Mouse (Mus musculus) hindbrain, embryonic 16.5 days (tissue): ENCODE results near the gene Map3k7cl. TPM values are rescaled to one million over a fixed set of nuclear protein-coding genes. Genes with fewer than 3 reads are reported as not detected.

Experiments used
- ATAC-seq: fragments of 200-750 bp; cut with Nextera tagmentation; 2 replicates; pipeline ENCODE4 v1.8.0; 2017; ENCODE audit warnings: moderate TSS enrichment, moderate library complexity
- H3K27ac ChIP-seq: fragments of 300-500 bp; sonication (generic); 2 replicates; pipeline ENCODE4 v1.5.1; 2014; ENCODE audit warnings: low read depth, mild to moderate bottlenecking, control low read depth, low read length, moderate library complexity
- H3K27me3 ChIP-seq: fragments of 300-500 bp; sonication (generic); replicated peaks from 2 replicates; pipeline ENCODE4 v1.6.1; 2014; ENCODE audit warnings: low read length; ENCODE audit not compliant: control insufficient read depth, insufficient read depth
- H3K36me3 ChIP-seq: fragments of 300-500 bp; sonication (generic); 2 replicates; pipeline ENCODE4 v1.6.1; 2014; ENCODE audit warnings: mild to moderate bottlenecking, low read length, moderate library complexity, mixed read lengths; ENCODE audit not compliant: control insufficient read depth, insufficient read depth
- H3K4me1 ChIP-seq: fragments of 300-500 bp; sonication (generic); 2 replicates; pipeline ENCODE4 v1.6.1; 2014; ENCODE audit warnings: low read depth, low read length; ENCODE audit not compliant: control insufficient read depth, insufficient read depth
- H3K4me2 ChIP-seq: fragments of 300-500 bp; sonication (generic); 2 replicates; pipeline ENCODE4 v1.6.1; 2014; ENCODE audit warnings: mild to moderate bottlenecking, low read length, control low read depth, moderate library complexity
- H3K4me3 ChIP-seq: fragments of 300-500 bp; sonication (generic); 2 replicates; pipeline ENCODE4 v1.5.1; 2014; ENCODE audit warnings: mild to moderate bottlenecking, low read length, control low read depth, moderate library complexity
- H3K9ac ChIP-seq: fragments of 300-500 bp; sonication (generic); 2 replicates; pipeline ENCODE4 v1.6.1; 2014; ENCODE audit warnings: low read depth, mild to moderate bottlenecking, control low read depth, low read length, moderate library complexity
- H3K9me3 ChIP-seq: fragments of 300-500 bp; sonication (generic); 2 replicates; pipeline ENCODE4 v1.6.1; 2014; ENCODE audit warnings: mild to moderate bottlenecking, low read length, moderate library complexity; ENCODE audit not compliant: control insufficient read depth
- WGBS: fragments of 180-500 bp; shearing (Covaris S2); extraction: QIAGEN DNeasy Blood & Tissue Kit; methylation state at CpG from one replicate; pipeline ENCODE4 v1.1.7; 2014; 5-methylcytosine and 5-hydroxymethylcytosine counted together
- polyA plus RNA-seq: library from polyadenylated mRNA; unstranded; fragments of >200 nt; fragmentation: Nextera tagmentation; extraction: Ambion mirVana; gene quantifications from 2 replicates; pipeline ENCODE4 v1.2.1, GENCODE M21; 2015

Map3k7cl gene
- polyA plus RNA-seq, 1 experiment from 2014 or later: not detected

DNA sequence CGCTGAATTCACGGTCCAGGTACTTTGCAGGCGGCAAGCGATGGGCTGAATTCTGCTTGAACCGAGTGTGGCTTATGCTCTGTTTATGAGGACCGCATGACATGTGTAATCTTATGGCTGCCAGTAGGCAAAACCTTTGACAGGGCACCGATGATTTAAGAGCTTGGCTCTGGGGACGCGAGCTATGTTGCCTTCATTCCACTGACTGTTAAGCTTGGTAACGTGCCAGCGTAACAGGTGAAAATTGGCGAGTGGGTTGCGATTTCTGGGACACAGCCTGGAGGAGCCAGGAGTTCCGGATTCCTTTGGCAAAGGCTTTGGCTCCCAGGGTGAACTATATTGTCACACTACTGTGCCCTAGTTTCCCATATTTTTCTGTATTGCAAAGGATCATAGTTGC is 26.3 kb downstream of the Map3k7cl start:
- Histone ChIP-seq H3K9ac (no peak overlapping the region), H3K4me3 (no peak overlapping the region), H3K9me3 (no peaks in the 10 kb centered on the region), H3K36me3 (no peaks in the 10 kb centered on the region), H3K27me3 (no peaks in the 10 kb centered on the region), H3K4me1 (0 out of 2 replicates have a peak, but pooled peaks cover 2% of the 10 kb centered on the region), H3K27ac (no peak overlapping the region), H3K4me2 (peak overlapping the region; percentile 36)
- peak; percentile 75 for ATAC-seq
- 56% methylated on average over 14 of the region's 14 CpGs for WGBS

DNA sequence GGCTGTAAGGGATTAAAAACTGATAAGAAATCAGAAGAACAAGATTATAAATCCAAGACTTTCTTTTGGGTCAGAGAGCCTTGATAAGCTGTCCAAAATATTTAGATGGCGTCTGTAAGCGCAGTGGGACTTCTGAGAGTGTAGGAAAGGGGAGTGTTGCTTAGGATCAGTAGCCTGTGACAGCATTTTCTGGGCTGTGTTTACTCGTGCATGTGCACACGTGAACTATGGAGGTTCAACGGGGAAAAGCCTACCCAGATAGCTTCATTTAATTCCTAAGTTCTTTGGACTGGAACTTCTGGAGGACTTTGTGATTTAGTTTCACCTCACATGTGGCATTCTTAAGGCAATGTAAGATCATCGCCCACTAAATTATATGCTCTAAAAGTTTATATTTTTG is 29.6 kb downstream of the Map3k7cl start:
- Histone ChIP-seq H3K36me3 (no peaks in the 10 kb centered on the region), H3K27me3 (no peaks in the 10 kb centered on the region), H3K4me2 (no peak overlapping the region), H3K4me1 (0 out of 2 replicates have a peak, but pooled peaks cover 2% of the 10 kb centered on the region), H3K4me3 (no peak overlapping the region), H3K9ac (no peak overlapping the region), H3K27ac (no peak overlapping the region), H3K9me3 (no peaks in the 10 kb centered on the region)
- no peak for ATAC-seq
- 90% methylated on average over 6 of the region's 6 CpGs for WGBS

DNA sequence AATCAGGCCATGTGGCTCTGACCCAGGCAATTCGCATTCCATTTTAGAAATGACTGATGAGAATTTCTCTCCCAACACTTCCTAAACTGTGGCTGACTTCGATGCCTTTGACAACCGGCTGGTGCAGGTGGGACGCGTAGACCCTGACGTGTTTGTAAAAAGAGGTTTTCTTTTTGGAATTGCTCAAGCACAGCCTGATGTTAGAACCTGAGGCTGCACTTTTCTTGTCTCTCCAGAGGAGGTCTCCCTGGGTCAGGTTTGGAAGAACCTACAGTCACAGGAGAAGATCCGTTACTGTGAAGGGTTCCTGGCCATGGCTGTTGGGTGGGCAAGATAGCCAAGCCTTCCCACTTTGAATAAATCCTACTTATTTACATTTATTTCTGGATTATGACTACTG is 31.5 kb downstream of the Map3k7cl start:
- Histone ChIP-seq H3K4me3 (no peak overlapping the region), H3K27me3 (no peaks in the 10 kb centered on the region), H3K27ac (no peak overlapping the region), H3K4me1 (no peaks in the 10 kb centered on the region), H3K9ac (no peak overlapping the region), H3K9me3 (no peaks in the 10 kb centered on the region), H3K36me3 (no peaks in the 10 kb centered on the region), H3K4me2 (no peak overlapping the region)
- ATAC-seq: no peak
- WGBS: 77% methylated on average over 7 of the region's 7 CpGs

DNA sequence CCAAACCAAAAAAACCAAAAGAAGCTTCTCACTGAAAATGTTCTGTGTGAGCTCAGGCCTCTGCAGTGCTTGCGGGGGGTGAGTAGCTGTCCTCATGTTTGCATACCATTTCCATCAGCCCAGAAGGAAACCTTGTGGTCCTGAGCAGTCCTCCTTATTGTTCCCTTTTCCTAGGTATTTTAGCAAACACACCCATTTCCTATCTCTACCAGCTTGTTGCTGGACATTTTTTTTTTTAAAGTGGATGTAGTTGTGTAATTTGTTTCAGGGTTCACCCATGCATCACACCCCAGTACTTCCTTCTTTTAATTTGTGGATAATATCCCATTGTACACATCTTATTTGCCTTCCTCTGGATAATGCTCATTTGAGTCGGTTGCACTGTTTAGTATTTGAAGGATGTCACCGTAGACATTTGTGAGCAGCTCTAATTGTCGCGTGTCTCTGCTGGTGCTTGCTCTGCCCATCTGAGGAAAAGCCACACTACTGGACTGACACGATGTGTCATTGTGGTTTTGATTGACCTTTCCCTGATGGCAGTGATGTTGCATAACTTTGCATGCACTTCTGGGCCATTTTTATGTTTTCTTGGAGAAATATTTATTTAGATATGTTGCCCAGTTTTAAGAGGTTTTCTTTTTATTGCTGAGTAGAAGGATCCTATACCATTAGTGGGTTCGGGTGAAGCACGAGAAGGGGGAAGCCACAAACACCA is 32.6 kb downstream of the Map3k7cl start:
- Histone ChIP-seq H3K27me3 (no peaks in the 10 kb centered on the region), H3K9me3 (no peaks in the 10 kb centered on the region), H3K9ac (no peak overlapping the region), H3K4me2 (no peak overlapping the region), H3K36me3 (no peaks in the 10 kb centered on the region), H3K4me3 (no peak overlapping the region), H3K27ac (no peak overlapping the region), H3K4me1 (no peaks in the 10 kb centered on the region)
- 87% methylated on average over 8 of the region's 8 CpGs for WGBS
- no peak for ATAC-seq

DNA sequence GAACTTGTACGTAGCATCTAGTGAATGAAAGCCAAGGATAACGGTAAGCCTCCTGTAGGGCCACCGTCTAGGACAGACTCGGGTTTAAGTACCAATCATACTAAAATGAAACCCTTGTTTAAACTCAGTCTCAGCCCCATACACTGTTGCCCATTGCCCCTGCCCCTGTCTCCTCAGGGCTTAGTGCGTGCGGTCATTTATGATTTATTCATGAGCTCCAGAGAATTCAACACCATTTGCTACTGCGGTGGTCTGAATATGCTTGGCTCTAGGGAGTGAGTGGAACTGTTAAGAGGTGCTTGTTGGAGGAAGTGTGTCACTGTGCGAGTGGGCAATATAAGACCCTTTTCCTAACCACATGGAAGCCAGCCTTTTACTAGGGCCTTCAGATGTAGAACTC is 34.7 kb downstream of the Map3k7cl start:
- Histone ChIP-seq H3K9me3 (no peaks in the 10 kb centered on the region), H3K27me3 (no peaks in the 10 kb centered on the region), H3K9ac (no peak overlapping the region), H3K4me1 (no peaks in the 10 kb centered on the region), H3K4me2 (no peak overlapping the region), H3K36me3 (no peaks in the 10 kb centered on the region), H3K27ac (no peak overlapping the region), H3K4me3 (no peak overlapping the region)
- no peak for ATAC-seq
- WGBS: 60% methylated on average over 8 of the region's 8 CpGs

DNA sequence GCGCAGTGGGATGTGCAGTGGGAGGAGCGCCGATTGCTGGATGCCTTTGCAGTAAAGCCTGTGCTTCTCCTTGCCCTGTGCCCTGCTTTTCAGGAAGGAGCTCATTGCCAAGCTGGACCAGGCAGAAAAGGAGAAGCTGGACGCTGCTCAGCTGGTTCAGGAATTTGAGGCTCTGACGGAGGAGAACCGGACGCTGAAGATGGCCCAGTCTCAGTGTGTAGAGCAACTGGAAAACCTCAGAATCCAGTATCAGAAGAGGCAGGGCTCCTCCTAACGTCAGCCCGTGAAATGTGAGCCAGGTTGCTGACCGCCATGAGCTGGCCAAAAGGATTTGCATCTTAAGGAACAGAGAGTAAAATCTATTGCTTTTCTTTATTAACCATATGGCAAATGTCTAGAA is 41.0 kb downstream of the Map3k7cl start:
- Histone ChIP-seq H3K36me3 (no peaks in the 10 kb centered on the region), H3K27me3 (no peaks in the 10 kb centered on the region), H3K4me2 (no peak overlapping the region), H3K27ac (no peak overlapping the region), H3K9ac (no peak overlapping the region), H3K4me1 (peaks cover 3% of the 10 kb centered on the region; the same call in 1 of the 2 replicates), H3K4me3 (no peak overlapping the region), H3K9me3 (no peaks in the 10 kb centered on the region)
- ATAC-seq: no peak
- WGBS: 77% methylated on average over 10 of the region's 10 CpGs

DNA sequence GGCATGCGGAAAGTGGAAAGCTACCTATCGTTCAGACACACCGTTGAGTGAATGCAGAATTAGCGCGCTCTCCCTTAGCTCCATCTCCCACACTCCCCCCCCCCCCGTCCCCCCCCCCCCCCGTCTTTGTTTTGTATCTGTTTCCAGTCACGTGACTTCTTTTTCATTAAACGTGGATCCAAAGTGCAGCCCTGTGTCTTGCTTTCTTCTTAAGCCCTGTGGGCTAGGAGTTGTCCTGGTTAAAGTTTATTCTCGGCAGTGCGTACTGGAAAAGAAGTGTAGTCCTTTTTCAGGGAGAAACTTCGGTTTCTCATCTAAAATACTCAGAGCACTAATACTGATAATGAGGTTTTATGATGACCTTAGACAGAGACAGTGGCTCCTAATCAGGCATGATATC is 42.0 kb downstream of the Map3k7cl start:
- Histone ChIP-seq H3K4me1 (peaks cover 3% of the 10 kb centered on the region; the same call in 1 of the 2 replicates), H3K27ac (no peak overlapping the region), H3K4me2 (no peak overlapping the region), H3K9ac (no peak overlapping the region), H3K36me3 (no peaks in the 10 kb centered on the region), H3K27me3 (no peaks in the 10 kb centered on the region), H3K9me3 (no peaks in the 10 kb centered on the region), H3K4me3 (no peak overlapping the region)
- WGBS: 82% methylated on average over 11 of the region's 12 CpGs
- ATAC-seq: no peak

DNA sequence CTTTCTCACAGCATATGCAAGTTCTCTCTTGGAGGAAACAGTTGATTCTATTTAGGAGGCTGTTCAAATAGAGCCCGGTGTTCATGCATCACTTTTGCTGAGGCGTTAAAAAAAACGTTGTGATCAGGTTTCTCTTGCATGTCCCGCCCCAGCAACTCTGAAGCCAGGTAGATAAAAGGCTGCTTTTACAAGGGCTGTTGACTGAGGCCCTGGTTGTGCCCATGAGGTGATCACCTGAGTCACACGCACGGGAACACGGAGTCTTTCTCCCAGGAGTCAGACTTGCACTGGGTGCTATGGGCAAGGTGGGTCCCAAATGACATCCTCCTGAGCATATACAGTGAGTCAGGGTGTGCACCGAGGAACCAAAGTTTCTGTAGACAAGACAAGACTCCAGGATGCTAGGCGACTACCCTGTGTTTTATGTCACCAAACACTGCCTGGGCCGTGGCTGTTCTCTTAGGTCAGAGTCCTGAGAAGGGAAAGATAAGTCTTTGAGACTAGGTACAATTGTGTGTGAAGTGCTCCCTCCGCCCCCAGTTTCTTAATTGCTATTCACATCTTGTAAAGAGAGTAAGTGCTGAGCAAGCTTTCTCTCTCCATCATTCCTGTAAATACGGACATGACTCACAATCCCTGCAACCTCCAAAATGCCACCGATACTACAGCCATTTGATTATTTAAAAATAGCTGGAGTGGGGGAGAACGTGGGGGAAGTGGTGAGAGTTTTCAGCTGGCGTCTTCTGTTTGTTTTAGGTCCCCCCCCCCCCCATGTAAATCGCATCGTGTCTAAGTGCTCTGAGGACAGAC is 49.8 kb downstream of the Map3k7cl start:
- no peaks in the 10 kb centered on the region for H3K4me1 ChIP-seq
- H3K9ac ChIP-seq: no peak overlapping the region
- H3K4me3 ChIP-seq: no peak overlapping the region
- WGBS: 77% methylated on average over 17 of the region's 17 CpGs
- H3K9me3 ChIP-seq: no peaks in the 10 kb centered on the region
- H3K27ac ChIP-seq: no peak overlapping the region
- H3K4me2 ChIP-seq: no peak overlapping the region
- ATAC-seq: no peak
- no peaks in the 10 kb centered on the region for H3K36me3 ChIP-seq
- H3K27me3 ChIP-seq: no peaks in the 10 kb centered on the region

DNA sequence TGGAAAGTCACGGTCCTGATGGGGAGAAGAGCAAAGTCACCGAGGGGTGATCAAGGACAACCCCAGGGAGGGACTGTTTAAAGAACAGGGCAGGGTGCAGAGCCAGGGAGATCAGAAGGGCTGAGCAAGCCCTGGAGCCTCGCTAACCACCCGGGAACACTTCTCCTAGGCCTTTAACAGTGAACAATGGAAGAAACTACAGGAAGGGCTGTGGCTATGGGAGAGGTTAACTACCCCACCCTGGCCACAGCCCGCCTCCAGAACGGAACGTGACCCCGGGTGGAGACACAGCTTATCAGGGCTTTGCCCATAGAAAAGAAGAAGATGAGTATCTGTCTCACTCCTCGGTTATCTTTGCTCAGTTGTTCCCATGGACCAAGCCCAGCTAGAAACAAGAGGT is 50.9 kb downstream of the Map3k7cl start:
- Histone ChIP-seq H3K27me3 (no peaks in the 10 kb centered on the region), H3K9ac (no peak overlapping the region), H3K4me3 (no peak overlapping the region), H3K4me1 (no peaks in the 10 kb centered on the region), H3K27ac (no peak overlapping the region), H3K4me2 (no peak overlapping the region), H3K36me3 (no peaks in the 10 kb centered on the region), H3K9me3 (no peaks in the 10 kb centered on the region)
- WGBS: 86% methylated on average over 9 of the region's 9 CpGs
- no peak for ATAC-seq
